Mouse (Mus musculus): ENCODE results near the gene Slc35e3. TPM values are rescaled to one million over a fixed set of nuclear protein-coding genes. Genes with fewer than 3 reads are reported as not detected.
A peak's percentile ranks its signal among the peaks of the same experiment; 100 is the strongest.
"Not testable (repeated sequence)": the region's sequence is repeated elsewhere in the genome, so short reads cannot be mapped to it uniquely, and the experiment has no call there.

Slc35e3 gene
- total RNA-seq, 1 experiment from 2014 or later, result 8.1 TPM

GRCm38 (mm10) chr10:117765116-117765894 is 19.1 kb upstream of the Slc35e3 start:
- ATAC-seq (replicated peaks; ENCODE audit: low read depth, poor library complexity, severe bottlenecking), result no peak

GRCm38 (mm10) chr10:117764598-117764997 is 18.4 kb upstream of the Slc35e3 start:
- ATAC-seq (replicated peaks; ENCODE audit: low read depth, poor library complexity, severe bottlenecking), result no peak

- no peak for ATAC-seq (replicated peaks; ENCODE audit: low read depth, poor library complexity, severe bottlenecking)
These were observed 17.5 kb upstream of the Slc35e3 start for GRCm38 (mm10) chr10:117763588-117764190.

- no peak for ATAC-seq (replicated peaks; ENCODE audit: low read depth, poor library complexity, severe bottlenecking)
These were observed 16.8 kb upstream of the Slc35e3 start for GRCm38 (mm10) chr10:117762966-117763365.

GRCm38 (mm10) chr10:117762281-117762830 is 16.2 kb upstream of the Slc35e3 start:
- no peak for ATAC-seq (replicated peaks; ENCODE audit: low read depth, poor library complexity, severe bottlenecking)

- no peak for ATAC-seq (replicated peaks; ENCODE audit: low read depth, poor library complexity, severe bottlenecking)
These were observed 15.4 kb upstream of the Slc35e3 start for GRCm38 (mm10) chr10:117761551-117761950.

- ATAC-seq (replicated peaks; ENCODE audit: low read depth, poor library complexity, severe bottlenecking), result no peak
These were observed 14.7 kb upstream of the Slc35e3 start for GRCm38 (mm10) chr10:117760831-117761335.

GRCm38 (mm10) chr10:117759844-117760630 is 13.9 kb upstream of the Slc35e3 start:
- ATAC-seq (replicated peaks; ENCODE audit: low read depth, poor library complexity, severe bottlenecking), result no peak

GRCm38 (mm10) chr10:117758749-117759727 is 12.9 kb upstream of the Slc35e3 start:
- ATAC-seq (replicated peaks; ENCODE audit: low read depth, poor library complexity, severe bottlenecking), result no peak

GRCm38 (mm10) chr10:117758344-117758743 is 12.2 kb upstream of the Slc35e3 start:
- not testable (repeated sequence) for ATAC-seq (replicated peaks; ENCODE audit: low read depth, poor library complexity, severe bottlenecking)

GRCm38 (mm10) chr10:117757796-117758342 is 11.7 kb upstream of the Slc35e3 start:
- ATAC-seq (replicated peaks; ENCODE audit: low read depth, poor library complexity, severe bottlenecking), result no peak

- no peak for ATAC-seq (replicated peaks; ENCODE audit: low read depth, poor library complexity, severe bottlenecking)
These were observed 11.1 kb upstream of the Slc35e3 start for GRCm38 (mm10) chr10:117757259-117757658.

GRCm38 (mm10) chr10:117756784-117757183 is 10.6 kb upstream of the Slc35e3 start:
- no peak for ATAC-seq (replicated peaks; ENCODE audit: low read depth, poor library complexity, severe bottlenecking)

- ATAC-seq (replicated peaks; ENCODE audit: low read depth, poor library complexity, severe bottlenecking), result no peak
These were observed 9.8 kb upstream of the Slc35e3 start for GRCm38 (mm10) chr10:117755799-117756467.

- peak; percentile 90 for ATAC-seq (replicated peaks; ENCODE audit: low read depth, poor library complexity, severe bottlenecking)
These were observed 9.1 kb upstream of the Slc35e3 start for GRCm38 (mm10) chr10:117755086-117755798.

GRCm38 (mm10) chr10:117754609-117754940 is 8.4 kb upstream of the Slc35e3 start:
- no peak for ATAC-seq (replicated peaks; ENCODE audit: low read depth, poor library complexity, severe bottlenecking)

- no peak for ATAC-seq (replicated peaks; ENCODE audit: low read depth, poor library complexity, severe bottlenecking)
These were observed 7.8 kb upstream of the Slc35e3 start for GRCm38 (mm10) chr10:117753711-117754608.
